Mouse (Mus musculus) T-helper 1 cell (primary cell): Measurements from ENCODE around the gene D930048N14Rik.

Source experiments
- in situ Hi-C: fragments of 300-600 bp; cut with MboI, MseI; formaldehyde crosslinking; loops from one replicate; pipeline ENCODE4 v1.15.1; 2025; ENCODE audit warnings: high pct_unique_total_duplicates

Gene D930048N14Rik

GRCm38 (mm10) chr11:51690597-51690996, 39.8 kb downstream of the D930048N14Rik start:
- in situ Hi-C loops = loop anchor here (10.0 to 25.0 kb wide), 2 partner anchors 294 to 428 kb away; partner anchors contain the start of genes BC049762 and Clk4

- in situ Hi-C loops = loop anchor here (10.0 to 25.0 kb wide), 2 partner anchors 290 to 433 kb away; partner anchors contain the start of genes BC049762 and Clk4
Observed at GRCm38 (mm10) chr11:51694984-51695383, 44.2 kb downstream of the D930048N14Rik start.

GRCm38 (mm10) chr11:51702831-51703230, 52.1 kb downstream of the D930048N14Rik start:
- in situ Hi-C loops = no loop called here

- in situ Hi-C loops = no loop called here
Observed at GRCm38 (mm10) chr11:51703379-51703998, 52.7 kb downstream of the D930048N14Rik start.

GRCm38 (mm10) chr11:51706451-51706850, 55.7 kb downstream of the D930048N14Rik start:
- in situ Hi-C loops = no loop called here

GRCm38 (mm10) chr11:51707080-51707479, 56.3 kb downstream of the D930048N14Rik start:
- in situ Hi-C loops = no loop called here
